Mouse (Mus musculus) yolk sac, embryonic 10.5 days (tissue): ENCODE data around the gene Naif1.
"Not testable (repeated sequence)": the region's sequence is repeated elsewhere in the genome, so short reads cannot be mapped to it uniquely, and the experiment has no call there.

ENCODE experiments used
- DNase-seq: peaks from one replicate; pipeline ENCODE4 v3.0.0-alpha.2; 2017; ENCODE audit warnings: low spot score

The Naif1 gene

DNA sequence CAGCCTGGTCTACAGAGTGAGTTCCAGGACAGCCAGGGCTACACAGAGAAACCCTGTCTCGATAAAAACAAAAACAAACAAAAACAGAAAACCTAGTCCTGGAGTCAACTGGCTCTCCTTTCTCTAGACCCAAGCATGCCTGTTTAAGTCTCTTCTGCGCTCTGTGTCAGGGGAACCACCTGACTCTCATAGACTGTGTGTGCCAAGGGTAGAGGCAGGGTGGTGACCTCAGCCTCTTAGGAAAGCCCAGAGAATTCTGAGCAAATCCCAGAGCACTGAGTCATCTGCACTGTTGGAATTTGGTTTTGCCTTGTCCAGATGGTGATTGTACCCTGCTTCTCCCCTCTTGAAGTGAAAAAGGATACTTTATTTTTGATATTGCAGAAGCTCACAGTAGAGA is 8.0 kb downstream of the Naif1 start:
- no peak for DNase-seq

DNA sequence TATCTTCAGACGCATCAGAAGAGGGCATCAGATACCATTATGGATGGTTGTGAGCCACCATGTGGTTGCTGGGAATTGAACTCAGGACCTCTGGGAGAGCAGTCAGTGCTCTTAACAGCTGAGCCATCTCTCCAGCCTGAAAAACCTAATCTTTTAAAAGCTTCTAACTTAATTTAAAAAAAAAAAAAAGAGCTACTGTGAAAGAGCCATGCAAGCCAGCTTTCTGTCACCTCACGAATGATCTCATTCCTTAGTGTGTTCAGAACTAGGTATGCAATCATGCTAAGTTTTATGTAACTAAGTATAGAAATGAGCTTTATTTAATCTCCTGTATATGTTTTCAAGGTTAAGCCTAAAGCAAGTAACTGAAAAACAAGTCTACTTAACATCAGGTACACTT is 9.4 kb downstream of the Naif1 start:
- DNase-seq = no peak

DNA sequence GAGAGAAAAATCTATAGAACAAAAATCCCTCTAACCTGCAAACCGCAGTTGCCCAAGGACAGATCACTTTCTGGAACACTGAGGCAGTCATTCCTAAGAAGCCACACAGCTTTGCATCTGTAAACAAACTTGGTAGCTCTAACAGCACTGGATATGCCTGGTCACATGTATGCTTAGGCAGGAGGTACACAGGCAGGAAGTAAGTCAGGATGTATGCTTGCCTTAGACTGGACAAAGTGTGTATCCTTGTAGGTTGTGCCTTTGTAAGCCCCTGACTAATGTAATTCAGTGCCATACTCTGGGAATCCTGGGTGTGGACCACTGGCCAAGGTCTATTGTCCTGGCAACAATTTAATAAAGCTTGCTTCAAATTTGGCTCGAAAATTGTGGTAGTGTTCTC is 13.5 kb downstream of the Naif1 start:
- DNase-seq = no peak

DNA sequence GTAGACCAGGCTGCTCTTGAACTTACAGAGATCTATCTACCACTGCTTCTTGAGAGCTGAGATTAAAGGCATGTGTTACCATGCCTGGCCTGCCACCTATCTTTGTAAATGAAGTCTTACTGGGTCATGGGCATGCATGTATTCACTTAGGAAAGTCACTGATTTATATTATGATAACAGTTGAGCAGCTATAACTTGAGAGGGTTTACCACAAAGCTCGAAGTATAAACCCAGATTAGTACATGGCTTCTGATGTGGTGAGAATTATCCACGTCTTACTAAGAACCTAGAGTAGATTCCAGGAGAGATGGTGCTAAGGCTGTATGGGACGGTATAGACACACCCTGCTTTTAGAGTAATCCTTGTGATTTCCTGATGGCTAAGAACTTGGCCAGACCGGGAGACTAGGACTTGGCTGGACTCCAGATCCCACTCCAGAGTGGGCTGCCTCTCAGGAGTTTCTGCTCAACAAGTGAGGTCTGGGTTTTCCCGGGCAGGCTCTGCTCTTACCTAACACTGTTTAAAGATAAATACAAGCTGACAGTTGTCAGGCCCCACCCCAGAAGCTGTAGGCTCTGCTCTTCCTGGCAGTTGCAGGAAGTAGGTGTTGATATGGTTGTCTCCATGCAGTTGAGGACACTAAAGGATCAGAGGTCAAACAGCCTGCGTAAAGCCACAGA is 14.1 kb downstream of the Naif1 start:
- peak; percentile 84 for DNase-seq

DNA sequence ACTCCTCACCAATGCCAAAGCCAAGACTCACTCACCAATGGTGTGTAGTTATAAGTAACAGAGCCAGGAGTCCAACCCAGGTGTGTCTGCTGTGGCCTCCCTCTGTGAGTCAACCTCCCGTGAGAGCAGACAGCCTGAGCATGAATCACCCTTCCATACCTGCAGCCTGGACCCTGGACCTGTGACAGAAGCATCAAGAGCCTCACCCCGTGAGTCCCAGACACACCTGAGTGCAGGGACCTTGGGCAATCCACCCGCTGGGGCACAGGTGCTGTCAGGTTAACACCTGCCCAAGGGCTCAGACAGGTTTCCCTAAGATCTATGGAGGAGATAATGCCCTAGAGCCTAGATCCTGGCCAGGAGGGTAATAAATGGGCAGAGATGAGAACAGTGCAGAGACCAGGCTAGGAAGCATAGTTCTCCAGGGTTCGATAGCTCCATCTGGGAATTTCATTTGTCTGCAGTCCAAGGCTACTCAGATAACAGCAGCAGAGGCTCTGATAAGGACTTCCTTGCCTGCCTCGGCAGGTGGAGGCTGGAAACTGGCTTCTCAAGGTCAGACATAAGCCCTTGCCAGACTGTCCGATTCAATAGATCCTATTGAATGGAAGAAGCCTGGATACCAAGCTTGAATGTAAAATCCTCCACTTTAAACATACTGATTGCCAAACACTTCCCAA is 20.9 kb downstream of the Naif1 start:
- DNase-seq = peak; percentile 68

DNA sequence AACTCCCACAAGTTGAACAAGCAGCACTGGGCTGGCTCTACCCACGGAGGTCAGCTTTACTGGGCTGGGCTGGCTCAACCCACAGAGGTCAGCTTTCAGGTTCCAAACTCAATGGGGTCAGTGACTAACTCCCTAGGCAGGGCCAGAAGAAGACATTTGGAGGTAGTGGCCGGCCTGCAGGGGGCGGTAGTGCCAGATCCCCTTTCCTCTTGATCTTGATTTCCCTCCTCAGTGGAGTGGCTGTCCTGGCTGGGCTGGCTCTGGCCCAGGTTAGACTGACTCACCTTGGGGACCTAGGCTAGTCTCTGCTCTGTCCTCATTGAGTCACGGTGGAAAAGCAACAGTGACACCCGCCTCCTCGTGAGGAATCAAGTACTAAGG is 21.4 kb downstream of the Naif1 start:
- DNase-seq = no peak

DNA sequence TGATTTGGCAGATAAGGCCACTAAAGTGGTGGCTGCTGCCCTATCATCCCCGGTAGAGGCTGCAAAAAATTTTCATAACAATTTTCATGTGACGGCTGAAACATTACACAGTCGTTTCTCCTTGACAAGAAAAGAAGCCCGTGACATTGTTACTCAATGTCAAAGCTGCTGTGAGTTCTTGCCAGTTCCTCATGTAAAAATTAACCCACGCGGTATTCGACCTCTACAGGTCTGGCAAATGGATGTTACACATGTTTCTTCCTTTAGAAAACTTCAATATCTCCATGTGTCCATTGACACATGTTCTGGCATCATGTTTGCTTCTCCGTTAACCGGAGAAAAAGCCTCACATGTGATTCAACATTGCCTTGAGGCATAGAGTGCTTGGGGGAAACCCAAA is 25.1 kb downstream of the Naif1 start:
- DNase-seq = not testable (repeated sequence)

DNA sequence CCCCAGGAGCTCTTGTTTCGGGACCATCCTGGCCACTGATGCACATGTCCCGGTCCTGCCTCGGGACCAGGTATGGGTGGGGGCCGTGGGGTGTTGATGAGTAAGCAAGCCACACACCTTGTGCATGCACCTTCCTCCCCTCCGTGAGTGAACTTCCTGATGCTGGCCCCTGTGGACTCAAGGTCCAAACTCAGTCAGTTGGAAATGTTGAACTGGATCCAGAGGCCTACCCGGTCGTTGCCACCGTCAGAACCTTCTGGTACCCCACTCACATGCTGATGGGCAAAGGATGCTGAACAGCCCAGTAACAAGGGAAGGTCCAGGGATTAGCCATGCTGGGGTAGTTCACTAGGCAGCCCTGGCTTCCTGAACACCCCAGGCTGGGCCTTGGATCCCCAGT is 32.1 kb downstream of the Naif1 start:
- no peak for DNase-seq

DNA sequence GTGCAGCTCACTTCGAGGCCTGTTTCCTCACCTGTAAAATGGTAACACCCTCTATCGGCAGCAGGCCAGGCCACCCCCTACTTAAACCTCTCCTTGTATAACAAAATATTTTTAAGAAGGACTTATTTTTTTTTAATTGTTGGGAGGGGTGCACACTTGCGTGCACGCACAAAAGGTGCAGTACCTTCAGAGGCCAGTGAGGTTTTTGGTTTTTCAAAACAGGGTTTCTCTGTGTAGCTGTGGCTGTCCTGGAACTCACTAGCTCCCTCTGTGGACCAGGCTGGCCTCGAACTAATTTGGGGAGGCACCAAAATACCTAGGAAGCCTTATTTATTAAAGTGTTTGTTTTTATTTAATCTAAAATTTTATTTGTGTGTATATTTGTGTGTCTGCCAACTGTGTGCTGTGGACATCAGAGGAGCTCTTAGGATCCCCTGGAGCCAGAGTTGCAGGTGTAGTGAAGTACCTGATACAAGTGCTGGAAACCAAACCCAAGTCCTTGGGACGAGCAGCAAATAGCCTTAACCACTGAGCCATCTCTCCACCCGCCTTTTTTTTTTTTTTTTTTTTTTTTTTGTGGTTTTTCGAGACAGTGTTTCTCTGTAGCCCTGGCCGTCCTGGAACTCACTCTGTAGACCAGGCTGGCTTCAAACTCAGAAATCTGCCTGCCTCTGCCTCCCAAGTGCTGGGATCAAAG is 33.1 kb downstream of the Naif1 start:
- DNase-seq = no peak

DNA sequence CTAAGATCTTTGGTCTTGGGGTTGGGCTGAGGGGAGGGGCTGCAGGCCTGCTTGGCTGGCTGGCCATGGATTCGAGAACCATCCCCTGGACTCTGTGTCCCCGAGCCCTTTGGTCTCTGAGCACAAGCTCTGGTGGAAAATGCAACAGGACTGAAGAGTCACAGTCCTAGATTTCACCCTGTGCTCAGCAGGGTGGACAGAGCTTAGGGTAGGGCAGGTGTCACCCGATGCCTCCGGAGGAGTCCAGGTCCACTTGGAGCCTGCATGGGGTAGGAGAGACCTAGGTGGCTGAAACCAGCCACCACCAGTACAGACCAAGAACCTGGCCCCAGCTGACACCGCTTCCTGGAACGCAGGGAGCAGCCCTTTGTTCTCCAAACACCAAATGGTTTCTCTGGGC is 34.7 kb downstream of the Naif1 start:
- DNase-seq = no peak

DNA sequence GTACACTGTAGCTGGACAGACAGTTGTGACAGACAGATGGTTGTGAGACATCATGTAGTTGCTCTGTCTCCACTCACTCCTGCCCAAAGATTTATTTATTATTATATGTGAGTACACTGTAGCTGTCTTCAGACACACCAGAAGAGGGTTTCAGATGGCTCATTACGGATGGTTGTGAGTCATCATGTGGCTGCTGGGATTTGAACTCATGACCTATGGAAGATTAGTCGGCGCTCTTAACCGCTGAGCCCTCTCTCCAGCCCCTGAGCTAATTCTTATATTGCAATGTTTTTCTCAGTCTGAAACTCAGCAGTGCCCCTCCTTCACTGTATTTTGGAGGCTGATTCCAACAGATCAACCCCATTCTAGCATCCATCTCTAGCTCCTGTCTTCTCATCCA is 35.5 kb downstream of the Naif1 start:
- DNase-seq = no peak

DNA sequence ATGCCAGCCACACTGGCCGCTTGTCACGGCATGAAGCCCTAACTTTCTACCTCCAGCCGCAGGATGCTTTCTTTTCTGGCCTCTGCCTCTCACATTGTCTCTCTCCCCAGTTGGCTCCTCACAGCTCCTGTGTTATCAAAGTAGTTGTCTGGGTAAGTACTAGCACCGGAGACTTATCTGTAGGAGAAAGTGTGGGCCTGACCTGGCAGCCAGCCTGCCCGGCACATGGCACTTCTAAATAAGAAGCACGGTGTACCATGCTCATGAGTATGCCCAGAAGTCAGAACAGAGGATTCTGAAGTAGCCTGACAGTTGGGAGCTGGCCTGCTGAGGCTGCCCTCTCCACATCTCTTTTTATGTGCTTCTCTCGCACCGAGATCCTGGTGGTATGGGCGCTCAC is 35.9 kb downstream of the Naif1 start:
- no peak for DNase-seq

DNA sequence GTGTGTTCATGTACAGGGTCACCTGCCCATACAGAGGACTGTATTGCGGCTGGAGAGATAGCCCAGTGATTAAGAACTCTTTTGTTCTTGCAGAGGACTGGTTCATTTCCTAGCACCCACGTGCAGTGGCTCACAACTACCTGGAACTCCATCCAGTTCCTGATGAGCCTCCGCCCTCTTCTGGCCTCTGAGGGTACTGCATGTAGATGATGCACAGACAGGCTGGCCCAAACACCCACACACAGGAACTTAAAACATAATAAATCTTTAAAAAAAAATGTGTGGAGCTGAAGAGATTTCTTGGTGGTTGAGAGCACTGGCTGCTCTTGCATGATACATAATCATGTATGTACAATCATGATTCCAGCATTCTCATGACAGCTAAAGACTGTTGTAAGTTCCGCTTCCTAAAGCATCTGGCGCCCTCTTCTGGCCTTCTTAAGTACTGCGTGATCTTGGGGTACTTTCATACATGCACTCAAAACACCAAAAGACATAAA is 36.9 kb downstream of the Naif1 start:
- DNase-seq = peak; percentile 85

DNA sequence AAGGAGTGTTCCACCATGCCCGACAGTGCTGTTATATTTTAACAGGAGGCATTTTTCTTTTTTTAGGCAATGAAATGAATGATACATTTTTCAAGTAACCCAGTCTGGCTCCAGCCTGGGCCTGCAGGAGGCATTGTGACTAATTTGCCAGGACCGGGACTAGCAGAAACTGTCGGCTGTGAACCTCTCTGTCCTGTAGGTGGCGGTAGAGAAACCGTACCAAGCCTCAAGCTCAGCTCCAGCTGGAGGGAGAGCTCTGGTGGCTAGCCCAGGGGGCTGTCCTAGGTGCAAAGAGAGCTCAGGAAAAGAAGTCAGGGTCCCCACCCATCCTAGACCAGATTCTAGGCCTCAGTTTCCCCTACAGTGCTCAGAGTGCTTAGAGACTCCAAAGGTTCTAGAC is 38.4 kb downstream of the Naif1 start:
- peak; percentile 69 for DNase-seq

DNA sequence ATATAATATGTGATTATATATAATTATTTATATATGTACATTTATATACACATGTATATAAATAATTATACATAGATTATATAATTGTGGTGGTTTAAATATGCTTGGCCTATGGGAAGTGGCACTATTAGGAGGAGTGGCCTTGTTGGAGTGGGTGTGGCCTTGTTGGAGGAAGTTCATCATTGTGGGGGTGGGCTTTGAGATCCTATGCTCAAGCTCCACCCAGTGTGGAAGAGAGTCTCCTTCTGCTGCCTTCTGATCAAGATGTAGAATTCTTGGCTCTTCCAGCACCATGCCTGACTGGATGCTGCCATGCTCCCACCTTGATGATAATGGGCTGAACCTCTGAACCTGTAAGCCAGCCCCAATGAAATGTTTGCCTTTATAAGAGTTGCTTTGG is 40.5 kb downstream of the Naif1 start:
- not testable (repeated sequence) for DNase-seq

DNA sequence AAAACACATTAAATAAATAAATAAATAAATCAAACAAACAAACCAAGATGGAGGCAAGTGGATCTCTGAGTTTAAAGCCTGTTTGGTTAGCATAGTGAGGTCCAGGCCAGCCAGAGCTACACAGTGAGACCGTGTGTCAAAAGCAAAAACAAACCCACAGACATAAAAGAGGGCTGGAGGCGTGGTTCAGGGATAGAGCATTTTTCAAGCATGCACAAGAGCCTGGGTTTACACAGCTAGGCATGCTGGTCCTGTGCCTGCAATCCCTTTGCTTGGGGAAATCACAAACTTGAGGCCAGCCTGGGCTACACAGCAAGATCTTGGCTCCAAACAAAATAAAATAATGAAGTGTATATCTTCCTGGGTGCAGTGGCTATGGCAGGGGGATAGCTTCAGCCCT is 42.4 kb downstream of the Naif1 start:
- no peak for DNase-seq

DNA sequence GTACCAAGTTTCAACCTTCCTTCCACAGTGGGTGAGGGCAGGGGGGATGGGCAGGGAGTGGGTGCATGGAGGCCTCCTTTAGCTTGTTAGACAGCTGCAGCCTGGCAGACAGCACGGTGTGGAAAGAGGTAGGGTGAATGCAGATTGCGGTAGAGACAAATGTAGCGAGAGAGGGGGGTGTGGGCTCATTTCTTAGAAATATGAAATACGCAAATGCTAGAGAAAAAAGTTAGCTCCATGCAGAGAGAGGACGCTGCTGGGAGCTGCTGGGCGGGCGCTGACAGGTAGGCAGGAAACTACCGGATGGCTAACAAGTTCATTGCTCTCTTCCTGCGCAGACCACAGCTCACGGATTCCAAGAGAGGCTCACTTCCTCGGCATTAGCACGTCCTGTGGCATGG is 43.0 kb downstream of the Naif1 start:
- DNase-seq = no peak

DNA sequence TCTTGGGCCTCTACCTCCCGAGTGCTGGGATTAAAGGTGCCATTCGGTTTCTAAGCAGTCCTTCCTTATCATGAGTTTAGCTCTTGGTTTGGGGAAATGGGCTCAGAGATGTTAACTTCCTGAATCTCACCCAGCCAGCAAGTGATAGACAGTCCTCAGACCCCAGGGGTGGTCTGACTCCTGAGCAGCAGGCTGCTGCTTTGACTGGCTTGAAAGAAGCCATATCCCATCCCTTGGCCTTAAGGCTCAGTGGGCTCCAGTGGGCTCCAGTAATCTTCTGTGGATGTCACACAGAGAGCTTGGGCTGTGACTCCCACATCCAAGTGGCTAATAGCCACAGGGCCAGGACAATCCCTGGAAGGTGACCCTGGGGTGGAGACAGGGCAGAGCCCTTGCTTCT is 44.3 kb downstream of the Naif1 start:
- no peak for DNase-seq

DNA sequence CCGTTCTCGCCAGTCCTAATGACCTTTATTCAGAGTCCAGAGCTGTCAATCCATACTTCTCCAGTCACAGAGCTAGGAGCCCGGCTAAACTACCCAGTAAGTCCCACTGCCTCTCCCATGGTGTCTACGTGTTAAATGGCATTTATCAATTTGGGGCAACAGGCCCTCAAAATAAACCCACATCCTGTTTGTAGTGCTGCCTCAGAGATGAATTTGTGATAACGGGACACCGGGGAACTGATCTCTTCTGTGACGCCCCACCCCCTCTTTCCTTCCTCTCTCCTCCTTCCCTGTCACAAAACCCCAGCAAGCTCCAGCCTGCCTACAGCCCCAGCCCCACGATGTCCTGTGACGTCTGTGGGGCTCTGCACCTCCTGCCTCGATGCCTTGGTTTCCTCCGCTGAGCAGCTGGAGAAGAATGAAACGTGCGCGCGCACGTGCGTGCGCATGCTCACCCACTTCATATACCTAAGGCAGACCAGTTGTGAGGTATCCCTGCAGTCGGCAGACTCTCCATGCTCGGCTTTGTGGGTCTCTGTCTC is 45.0 kb downstream of the Naif1 start:
- DNase-seq = no peak

DNA sequence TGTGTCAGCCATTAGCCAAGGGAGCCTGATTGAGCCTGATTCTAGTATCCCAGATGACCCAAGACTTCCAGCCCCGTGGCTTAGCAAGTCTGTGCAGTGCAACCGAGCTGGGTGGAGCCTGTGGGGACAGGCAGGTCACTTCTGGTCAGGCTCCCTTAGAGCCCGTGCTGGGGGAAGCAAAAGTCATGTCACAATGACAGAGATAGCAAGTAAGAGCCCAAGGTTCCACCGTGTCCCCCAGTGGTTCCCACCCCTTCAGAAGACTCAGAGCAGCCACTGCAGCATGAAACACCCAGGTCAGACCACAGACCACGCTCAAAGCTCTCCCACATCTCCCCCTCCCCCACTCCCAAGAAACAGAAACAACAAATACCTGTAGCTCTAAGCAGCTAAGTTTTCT is 45.9 kb downstream of the Naif1 start:
- no peak for DNase-seq

DNA sequence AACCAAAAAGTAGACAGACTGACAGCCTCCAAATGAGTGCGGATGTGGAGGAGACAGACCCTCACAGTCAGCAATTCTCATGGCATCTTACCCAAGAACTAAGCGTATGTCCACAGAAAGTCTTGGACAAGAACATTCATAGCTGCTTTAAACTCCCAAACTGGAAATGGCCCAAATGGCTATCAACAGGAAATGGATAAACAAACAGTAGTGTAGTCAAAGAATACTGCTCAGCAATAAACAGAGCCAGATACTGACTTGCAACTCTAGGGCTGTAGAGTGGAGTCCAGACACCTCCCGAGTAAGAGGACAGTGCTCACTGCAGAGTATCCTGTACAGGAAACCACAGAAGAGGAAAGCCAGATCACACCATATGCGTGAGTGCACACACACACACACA is 49.1 kb downstream of the Naif1 start:
- no peak for DNase-seq

DNA sequence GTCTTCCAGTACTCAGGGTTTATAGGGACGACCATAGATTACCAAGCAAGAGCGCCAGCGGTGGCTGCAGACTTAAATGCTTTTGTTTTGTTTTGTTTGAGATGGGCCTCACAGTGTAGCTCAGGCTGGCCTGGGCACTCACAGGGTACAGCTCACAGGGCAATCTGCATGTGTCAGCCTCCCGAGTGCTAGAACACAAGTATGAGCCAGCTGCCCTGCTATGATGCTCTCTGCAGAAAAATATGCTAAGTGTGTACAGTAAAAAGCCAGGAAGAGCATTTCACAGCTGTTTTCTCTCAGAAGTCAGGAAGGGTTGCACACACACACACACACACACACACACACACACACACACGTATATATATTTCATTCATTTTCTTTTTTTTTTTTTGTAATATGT is 50.2 kb downstream of the Naif1 start:
- DNase-seq = no peak

DNA sequence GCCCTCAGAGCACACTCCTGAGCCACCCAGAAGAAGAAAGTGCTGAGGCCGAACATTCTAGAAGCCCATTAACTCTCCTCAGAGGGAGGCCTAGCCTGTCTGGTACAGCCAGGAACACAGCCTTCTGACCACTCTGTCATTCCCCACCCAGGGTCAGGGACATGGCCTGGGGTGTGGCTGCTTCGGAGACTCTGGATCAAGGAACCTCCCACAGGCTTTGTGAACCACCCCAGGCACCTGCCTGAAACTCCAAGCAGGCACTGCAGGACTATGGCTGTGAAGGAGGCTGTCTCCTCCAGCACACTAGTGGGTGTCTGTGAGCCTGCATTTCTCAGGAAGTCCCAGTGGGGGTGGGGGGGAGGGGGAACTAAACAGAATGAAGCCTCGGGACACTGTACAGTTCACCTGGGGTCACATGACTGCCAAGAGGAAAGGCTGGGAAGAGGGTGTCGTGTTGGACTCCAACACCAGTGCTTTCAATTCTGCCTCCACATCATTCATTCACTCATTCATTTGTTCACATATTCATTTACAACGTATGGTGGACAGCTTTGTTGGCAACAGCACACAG is 51.6 kb downstream of the Naif1 start:
- DNase-seq = peak; percentile 36
